Mouse (Mus musculus): ENCODE measurements around the gene Ces1b. TPM values are rescaled to one million over a fixed set of nuclear protein-coding genes. Genes with fewer than 3 reads are reported as not detected.

Gene Ces1b
- polyA plus RNA-seq, 1 experiment: not detected

- no peak for DNase-seq (ENCODE audit: low spot score)
Measured at GRCm38 (mm10) chr8:93010286-93010685, 69.5 kb downstream of the Ces1b start.

Other genes starting within 250 kb of the Ces1b start
- 7.0 and 8.4 TPM in 2 replicates for gene Lpcat2, start 224.7 kb downstream of the Ces1b start, polyA plus RNA-seq (2012; rRNA removed)
- gene Capns2, start 178.6 kb downstream of the Ces1b start, polyA plus RNA-seq (2012; rRNA removed): 1.1 and 1.5 TPM in 2 replicates
- gene Slc6a2, start 119.9 kb downstream of the Ces1b start, polyA plus RNA-seq (2012; rRNA removed): 0.87 and 1.1 TPM in 2 replicates
- not detected in 2 replicates for gene Ces1a, start 31.8 kb downstream of the Ces1b start, polyA plus RNA-seq (2012; rRNA removed)
- not detected in 2 replicates for gene Ces1c, start 51.3 kb upstream of the Ces1b start, polyA plus RNA-seq (2012; rRNA removed)
- 11.4 and 35.7 TPM in 2 replicates for gene Ces1d, start 117.8 kb upstream of the Ces1b start, polyA plus RNA-seq (2012; rRNA removed)
- 0.15 TPM in 1 of 2 replicates, not detected in the other for gene Ces1e, start 149.6 kb upstream of the Ces1b start, polyA plus RNA-seq (2012; rRNA removed)
- gene Ces1f, start 199.7 kb upstream of the Ces1b start, polyA plus RNA-seq (2012; rRNA removed): 2.3 and 5.2 TPM in 2 replicates

All from urinary bladder, adult 2 months (tissue).